Mouse (Mus musculus) neutrophil, adult 65 days (primary cell): ENCODE data around the gene Rrad. TPM values are rescaled to one million over a fixed set of nuclear protein-coding genes. Genes with fewer than 3 reads are reported as not detected.

Experiments
- total RNA-seq: library from RNA; stranded (reverse); gene quantifications from 2 replicates; pipeline ENCODE4 v1.2.4, GENCODE M21; 2023

Gene Rrad
- 1.7 and 1.8 TPM in 2 replicates for total RNA-seq

GRCm38 (mm10) chr8:104630981-104631663 lies at the start of gene Rrad:
TSS of gene Rrad (minus strand) at chr8:104631327.

GRCm38 (mm10) chr8:104641426-104642323 lies 10.5 kb upstream of the Rrad start, which contains the start of gene Ciao2b:
TSS of gene Ciao2b (minus strand) at chr8:104641965.

DNA sequence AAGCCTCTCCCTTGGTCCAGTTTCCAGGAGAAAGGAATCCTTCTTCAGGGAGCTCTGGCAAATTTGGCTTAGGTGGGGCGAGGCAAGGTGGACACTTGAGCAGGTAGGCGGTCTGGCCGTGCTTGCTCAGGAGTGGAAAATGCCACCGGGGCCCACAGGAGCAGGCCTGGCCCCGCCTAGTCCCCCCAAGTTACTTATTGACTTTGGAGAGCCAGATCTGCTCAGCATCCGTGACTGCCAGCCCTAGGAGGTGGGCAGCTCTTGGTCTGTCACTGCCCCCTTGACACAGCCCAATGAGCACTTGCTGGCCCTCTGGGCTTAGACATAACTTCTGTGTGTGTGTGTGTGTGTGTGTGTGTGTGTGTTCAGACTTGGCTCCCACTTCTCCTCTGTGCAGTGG lies 7.0 kb downstream of the Rrad start, which contains the start of gene Cdh16:
Cdh16 (minus strand) TSS at position 236 of the 400 bp plus-strand sequence.

GRCm38 (mm10) chr8:104591133-104591834 lies 39.8 kb downstream of the Rrad start, which contains the start of gene Pdp2:
TSS of gene Pdp2 (plus strand) at chr8:104591451.

Other genes starting within 250 kb of the Rrad start
- gene Cmtm4, start 235.5 kb downstream of the Rrad start, total RNA-seq, result 0.20 and 0.44 TPM in 2 replicates
- gene Dync1li2, start 188.3 kb downstream of the Rrad start, total RNA-seq, result 49.2 and 90.2 TPM in 2 replicates
- gene Terb1, start 121.4 kb downstream of the Rrad start, total RNA-seq, result not detected in 2 replicates
- gene Nae1, start 96.7 kb downstream of the Rrad start, total RNA-seq, result 12.4 and 14.7 TPM in 2 replicates
- 0.29 TPM in 1 of 2 replicates, not detected in the other for gene Car7, start 96.6 kb downstream of the Rrad start, total RNA-seq
- 1.7 and 2.2 TPM in 2 replicates for gene Pdp2, start 39.9 kb downstream of the Rrad start, total RNA-seq
- gene Cdh16, start 6.9 kb downstream of the Rrad start, total RNA-seq, result not detected in 2 replicates
- 8.8 and 11.4 TPM in 2 replicates for gene Ciao2b, start 10.6 kb upstream of the Rrad start, total RNA-seq
- gene Ces2a, start 102.7 kb upstream of the Rrad start, total RNA-seq, result not detected in 2 replicates
- not detected in 2 replicates for gene Ces2b, start 200.2 kb upstream of the Rrad start, total RNA-seq
- not detected in 2 replicates for gene Ces2c, start 215.7 kb upstream of the Rrad start, total RNA-seq